Mouse (Mus musculus): Measurements from ENCODE around the gene Nr3c2.
A peak's percentile ranks its signal among the peaks of the same experiment; 100 is the strongest.

Gene Nr3c2

DNA sequence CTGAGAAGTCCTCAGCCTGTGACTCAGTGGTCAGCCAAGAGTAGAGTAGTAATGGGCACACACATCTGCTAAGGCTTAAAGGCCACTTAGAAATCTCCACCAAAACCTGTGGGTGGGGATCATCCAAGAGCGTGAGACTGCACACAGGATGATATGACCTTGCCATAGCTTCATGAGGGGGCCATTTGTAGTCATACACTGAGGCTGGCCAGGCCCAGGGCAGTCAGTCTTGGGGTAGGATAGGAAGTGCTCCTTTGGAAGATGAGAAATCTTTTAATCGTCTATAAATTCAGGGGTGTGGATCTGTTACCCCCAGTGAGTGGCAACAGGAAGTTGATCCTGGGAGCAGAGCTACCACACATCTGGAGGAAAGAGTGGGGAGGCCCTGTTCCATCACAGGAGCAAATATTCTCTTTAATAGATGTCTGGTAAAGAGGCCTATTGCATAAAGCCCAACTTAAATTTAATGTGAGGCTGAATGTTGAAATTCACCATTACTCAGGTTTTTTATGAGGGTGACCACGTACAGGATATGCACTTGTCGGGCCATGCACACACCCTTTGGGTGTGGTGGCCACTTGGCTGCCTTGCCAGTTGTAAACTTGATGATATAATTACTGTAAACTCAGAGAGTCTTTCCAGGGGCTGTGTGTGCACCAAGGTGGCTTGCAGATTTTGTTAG lies 270.7 kb downstream of the Nr3c2 start:
- no peak for DNase-seq (ENCODE audit: low read depth, low spot score)

DNA sequence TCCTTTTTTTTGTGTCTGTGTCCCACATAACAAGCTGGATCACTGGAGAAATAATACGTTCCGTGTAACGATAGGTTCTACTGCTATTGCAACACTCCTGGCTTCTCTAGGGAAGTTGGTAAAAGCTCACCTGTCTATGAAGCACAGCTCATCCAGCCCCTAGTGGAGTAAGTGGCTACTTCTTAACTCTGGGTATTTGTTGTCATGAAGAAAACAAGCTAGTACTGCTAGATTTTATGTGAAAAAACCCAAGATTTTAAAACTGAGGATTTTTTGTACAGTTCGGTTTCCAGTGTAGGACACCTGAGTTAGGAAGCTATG lies 271.2 kb downstream of the Nr3c2 start:
- no peak for DNase-seq (ENCODE audit: low read depth, low spot score)

DNA sequence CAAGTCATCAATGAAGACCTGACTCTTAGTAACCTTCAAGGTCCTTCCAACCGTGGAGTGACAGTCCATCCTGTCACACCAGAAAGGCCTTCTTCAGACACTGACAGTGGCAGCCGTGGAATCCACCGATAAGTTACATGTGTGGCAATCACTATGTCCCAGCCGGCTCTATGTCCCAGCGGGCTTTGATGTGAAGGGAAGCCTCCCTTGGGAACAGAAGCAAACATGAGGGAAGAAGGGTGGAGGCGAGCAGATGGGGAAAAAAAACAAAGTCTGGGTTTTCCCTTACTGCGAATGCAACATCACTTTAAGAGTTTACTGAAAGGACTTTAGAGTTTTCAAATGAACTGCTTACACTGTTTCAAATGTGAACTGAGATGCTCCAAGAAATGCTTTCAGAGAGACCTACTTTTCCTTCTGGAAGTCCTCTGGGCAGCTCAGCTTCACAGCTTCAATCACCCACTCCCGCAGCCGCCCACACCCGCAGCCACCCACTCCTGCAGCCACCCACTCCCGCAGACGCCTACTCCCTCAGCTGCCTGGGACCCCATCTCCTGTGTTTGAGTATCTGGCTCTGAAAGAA lies 273.9 kb downstream of the Nr3c2 start:
- DNase-seq (ENCODE audit: low read depth, low spot score) = no peak

DNA sequence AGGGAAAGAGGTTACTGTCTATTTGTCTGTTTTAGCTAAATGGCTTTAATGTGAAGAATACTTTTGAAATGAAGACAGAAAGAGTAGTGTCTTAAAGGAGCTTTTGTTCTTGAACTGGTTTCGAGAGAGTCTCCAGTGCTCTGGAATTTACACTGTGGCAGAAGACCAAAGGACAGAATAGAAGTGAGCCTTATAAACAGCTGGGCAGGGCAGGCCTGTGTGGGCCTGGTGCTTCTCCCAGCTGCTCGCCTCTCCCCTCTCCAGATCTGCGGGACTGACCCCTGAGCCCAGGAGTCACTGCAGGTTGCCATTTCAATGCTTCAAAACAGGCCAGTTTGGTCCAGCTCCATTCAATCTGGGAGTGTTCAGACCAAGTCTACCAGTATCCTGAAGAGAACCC lies 274.5 kb downstream of the Nr3c2 start:
- DNase-seq (ENCODE audit: low read depth, low spot score) = peak; percentile 5

DNA sequence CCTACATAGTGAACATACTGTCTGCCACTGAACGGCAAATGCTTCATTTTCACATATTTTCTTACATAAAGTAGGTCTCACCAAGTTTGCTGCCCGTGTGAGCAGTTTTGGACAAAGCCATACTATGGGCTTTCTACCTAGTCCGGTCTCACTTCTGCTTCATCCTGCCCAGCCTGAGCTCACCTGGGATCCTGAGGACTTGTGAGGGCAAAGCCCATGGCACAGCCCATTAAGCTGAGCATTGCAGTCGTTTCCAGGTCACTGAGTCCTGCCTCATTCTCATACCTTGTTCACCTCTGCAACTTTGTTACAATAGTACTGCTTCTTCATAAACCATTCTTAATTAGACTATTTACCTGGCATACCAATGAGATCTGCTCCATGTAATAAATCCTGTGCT lies 276.2 kb downstream of the Nr3c2 start:
- no peak for DNase-seq (ENCODE audit: low read depth, low spot score)

DNA sequence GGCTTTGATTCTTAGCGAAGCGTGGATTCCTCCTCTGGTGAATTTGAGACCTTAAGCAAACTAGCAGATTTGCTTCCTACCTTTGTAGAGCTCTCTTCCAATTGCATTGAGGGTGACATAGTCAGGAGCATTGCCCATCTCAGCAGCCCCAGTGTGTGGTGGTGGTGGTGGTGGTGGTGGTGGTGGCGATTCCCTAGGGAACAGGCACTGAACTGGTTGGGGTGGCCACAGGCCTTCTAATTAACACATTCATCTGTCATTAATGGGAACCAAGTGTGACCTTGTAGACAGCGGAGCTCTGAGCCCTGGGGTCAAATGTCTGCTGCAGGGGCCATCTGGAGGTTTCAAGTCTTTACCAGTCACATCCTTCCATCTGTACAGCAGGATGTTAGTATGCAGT lies 277.1 kb downstream of the Nr3c2 start:
- DNase-seq (ENCODE audit: low read depth, low spot score) = no peak

DNA sequence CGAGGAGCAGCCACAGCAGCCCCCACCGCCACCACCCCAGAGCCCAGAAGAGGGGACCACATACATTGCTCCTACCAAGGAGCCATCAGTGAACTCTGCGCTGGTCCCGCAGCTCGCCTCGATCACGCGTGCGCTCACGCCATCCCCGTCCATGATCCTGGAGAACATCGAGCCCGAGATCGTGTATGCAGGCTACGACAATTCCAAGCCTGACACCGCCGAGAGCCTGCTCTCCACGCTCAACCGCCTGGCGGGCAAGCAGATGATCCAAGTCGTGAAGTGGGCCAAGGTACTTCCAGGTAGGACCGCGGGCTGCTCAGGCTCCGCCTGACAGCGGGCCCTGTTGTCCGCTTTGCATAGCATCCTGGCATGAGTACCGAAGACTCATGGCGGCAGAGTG lies 286.6 kb downstream of the Nr3c2 start:
- no peak for DNase-seq (ENCODE audit: low read depth, low spot score)

DNA sequence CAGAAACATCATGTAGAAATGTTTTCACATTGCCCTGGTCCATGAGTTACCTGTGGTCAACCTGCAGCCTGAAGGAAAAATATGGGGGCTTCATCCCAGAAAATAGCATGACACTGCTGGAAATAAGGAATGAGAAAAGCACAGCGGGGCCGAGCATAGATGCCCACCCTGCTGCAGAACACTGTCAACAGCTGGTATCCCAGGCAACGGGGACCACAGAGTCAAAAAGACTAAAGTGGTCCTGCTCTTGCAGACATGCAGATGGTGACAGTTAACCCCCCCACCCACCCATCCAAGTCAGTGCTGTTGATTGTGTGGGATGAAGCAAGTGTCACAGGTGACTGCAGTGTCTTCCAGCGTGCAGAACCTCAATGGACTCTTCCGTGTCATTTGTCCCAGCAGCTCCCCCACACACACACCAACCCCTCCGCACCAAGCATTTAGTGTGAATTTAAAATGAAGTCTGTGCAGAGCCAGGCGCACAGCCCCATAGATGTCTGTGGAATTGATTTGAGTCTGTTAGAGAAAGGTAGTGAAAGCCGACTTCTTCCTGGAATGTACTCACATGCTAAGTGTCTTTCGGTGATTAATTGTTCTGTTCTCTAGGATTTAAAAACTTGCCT lies 287.8 kb downstream of the Nr3c2 start:
- DNase-seq (ENCODE audit: low read depth, low spot score) = no peak

DNA sequence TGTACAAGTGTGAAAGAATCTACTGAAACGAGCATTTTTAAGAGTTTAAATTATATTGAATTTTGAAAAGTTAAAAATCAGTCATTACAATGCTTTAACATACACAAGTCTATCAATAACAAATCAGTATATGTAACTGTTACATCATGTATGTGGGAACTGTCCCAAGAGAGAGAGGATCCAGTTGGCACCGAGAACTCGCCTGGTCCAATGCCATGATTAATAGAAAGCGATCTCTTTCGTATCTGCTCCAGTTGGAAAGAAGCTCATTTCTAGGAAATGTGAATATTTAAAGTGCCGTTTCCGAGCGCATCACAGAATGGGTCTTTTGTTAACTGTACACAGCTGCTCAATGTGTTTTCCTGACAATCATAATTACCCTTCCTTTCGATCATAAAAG lies 288.5 kb downstream of the Nr3c2 start:
- no peak for DNase-seq (ENCODE audit: low read depth, low spot score)

DNA sequence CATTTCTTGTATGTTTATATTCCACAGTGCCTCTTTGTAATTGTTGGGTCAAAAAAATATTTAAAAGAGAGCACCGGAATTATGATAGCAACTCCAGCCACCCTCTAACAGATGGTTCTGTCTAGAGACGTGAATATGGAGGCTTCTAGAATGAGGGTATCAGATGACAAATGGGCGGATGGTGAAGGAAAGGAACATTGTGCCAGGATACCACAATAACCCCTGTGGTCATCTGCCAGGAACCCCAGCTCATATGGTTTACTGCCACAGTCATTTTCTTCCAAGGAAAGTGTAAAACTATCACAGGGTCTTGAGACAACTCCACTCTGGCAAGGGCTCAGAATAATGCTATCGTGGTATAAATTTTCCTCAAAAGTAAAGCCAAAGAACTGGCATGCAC lies 289.1 kb downstream of the Nr3c2 start:
- DNase-seq (ENCODE audit: low read depth, low spot score) = no peak

DNA sequence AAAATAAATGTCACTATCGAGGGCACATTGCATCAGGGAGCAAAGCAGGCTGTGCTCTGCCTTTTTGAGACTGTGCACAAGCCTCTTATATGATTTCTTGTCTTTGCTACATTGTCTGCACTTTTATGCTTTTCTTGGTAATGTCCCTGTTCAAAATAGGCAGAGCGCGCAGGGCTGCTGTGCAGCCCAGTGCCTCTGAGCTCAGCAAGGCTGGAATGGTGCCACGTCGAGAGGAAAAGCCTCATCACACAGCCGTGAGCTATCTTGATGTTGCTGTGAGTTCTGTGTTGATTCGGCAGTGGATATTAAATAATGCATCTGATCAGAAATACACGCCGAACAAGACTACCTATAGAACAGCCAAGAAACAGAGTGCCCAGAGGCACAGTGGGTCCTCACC lies 290.1 kb downstream of the Nr3c2 start:
- peak; percentile 7 for DNase-seq (ENCODE audit: low read depth, low spot score)

DNA sequence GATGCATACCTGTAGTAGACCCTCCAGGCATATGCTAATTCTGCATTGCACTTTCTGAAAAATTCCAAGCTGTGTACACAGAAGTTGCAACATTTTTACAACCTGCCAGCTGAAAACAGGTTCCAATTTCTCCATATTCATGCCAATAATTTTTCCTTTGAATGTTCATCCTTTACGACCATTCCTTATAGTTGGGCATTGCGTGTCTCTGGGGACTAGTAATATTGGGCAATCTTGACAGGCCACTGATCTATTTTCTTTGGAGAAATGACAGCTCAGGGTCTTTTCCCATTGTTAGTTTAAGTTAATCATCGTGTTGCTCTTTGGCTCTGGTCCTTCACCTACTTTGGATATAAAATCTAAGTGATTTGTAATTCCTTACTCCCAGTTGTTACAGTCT lies 291.2 kb downstream of the Nr3c2 start:
- DNase-seq (ENCODE audit: low read depth, low spot score) = no peak

DNA sequence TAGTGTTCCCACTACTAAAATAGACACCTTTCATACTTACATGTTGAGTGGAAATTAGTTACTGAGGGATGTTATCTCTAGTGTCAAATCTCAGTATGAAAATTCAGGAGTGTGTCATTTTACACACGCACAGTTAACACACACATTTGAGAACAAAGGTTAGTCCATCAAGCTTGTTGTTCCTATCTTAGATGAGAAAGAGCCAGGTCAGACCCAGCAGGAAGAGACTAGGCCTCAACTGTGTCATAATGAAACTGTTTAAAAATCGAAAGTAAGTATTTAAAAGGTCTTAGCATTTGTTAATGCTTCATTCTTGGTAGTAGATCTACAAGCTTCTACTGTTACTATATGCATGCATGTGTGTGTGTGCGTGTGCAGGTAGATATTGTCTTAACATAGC lies 310.1 kb downstream of the Nr3c2 start:
- no peak for DNase-seq (ENCODE audit: low read depth, low spot score)

DNA sequence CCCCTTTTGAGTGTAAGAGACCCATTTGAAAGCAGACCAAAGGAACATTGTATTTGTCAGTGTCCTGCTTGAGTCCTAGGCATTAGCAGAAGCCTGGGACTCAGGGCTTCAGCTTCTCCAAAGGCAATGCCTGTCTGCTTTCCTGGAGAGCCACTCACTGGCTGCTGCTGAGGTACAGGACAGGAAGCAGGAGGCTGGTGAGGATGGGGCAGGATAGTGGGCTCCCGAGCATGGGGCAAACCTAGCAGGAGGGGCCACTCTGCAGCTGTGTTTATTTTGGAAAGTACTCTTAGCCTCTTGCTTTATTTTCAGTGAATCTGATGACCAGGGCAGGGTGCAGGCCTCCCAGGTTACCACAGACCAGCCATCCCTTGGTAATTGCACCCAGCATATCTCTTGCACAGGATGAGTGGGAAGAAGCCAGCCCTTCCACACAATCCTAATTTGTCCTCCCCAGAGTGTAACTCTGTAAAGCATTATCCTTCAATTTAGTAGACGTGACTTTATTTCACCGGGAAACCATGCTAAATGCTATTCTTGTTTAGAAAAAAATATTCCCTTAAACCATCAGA lies 314.7 kb downstream of the Nr3c2 start:
- no peak for DNase-seq (ENCODE audit: low read depth, low spot score)

DNA sequence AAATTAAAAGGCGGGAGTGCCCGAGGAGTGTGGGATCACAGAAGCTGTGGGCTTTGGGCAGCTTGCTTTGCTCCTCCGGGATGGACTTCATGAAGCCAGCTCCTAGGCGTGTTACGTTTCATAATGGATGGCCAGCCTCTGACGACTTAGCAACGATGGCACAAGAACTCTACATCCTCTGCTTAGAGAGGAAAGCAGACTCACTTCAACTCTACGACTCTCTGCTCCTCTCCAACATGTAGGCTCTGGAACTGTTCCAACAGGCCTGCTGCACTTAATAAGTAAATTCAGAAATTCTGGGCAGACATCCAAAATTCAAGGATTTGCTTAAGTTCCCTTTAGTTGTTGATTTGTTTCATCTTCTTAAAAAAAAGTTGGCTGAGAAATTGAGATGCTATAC lies 315.4 kb downstream of the Nr3c2 start:
- peak; percentile 25 for DNase-seq (ENCODE audit: low read depth, low spot score)

DNA sequence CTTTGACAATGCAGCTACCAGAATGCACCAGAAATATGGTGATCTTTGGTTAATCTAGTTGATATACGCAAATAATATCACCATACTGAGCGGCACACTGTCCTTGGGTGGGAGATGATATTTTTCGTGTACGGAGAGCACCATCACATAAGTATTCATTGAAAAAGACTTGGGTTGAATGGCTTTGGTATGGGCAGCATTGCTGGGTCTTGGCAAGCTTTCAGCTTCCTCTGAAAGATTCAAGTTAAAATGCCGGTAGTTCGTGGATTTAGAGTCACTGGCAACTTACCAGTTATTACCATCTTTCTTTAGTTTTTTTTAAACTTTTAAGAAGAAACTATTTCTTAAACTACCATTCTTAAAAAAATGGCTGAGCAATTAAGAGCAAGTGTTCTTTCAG lies 315.9 kb downstream of the Nr3c2 start:
- no peak for DNase-seq (ENCODE audit: low read depth, low spot score)

DNA sequence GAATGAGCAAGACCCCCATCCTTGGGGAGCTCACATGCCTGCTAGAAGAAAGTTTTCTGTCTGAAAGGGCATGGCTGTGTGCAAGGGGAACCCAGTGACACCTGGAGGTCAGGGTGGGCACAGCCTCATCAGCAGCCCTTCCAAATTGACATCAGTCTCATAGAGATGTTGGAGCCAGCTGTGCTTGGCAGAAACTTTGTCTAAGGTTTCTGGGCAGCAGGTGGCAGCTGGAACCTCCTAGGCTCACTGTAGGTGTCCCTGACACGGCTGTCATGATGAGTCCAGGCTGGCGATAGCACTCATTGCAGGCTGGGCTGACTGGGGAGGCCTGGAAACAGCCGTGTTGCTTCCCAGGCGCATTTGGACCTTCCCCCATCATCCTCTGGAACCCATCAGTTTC lies 323.9 kb downstream of the Nr3c2 start:
- no peak for DNase-seq (ENCODE audit: low read depth, low spot score)

DNA sequence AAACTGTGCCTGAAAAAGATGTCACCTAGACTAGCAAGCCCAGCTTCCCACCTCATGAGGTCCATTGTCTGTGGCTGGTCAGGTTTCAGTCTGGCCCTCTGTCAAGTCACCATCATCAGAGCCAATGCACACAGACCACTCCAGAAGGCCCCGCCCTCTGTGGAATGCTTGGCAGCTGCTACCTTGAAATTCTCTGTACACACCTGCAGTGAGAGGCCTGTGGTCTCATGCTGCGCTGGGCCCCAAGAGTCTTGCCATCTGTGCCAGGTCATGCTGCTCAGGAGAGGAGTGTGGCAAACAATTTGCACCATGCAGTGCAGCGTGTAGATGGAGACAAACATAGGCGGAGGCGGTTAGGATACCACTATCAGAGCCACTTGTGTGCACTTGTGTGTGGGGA lies 328.5 kb downstream of the Nr3c2 start:
- no peak for DNase-seq (ENCODE audit: low read depth, low spot score)

DNA sequence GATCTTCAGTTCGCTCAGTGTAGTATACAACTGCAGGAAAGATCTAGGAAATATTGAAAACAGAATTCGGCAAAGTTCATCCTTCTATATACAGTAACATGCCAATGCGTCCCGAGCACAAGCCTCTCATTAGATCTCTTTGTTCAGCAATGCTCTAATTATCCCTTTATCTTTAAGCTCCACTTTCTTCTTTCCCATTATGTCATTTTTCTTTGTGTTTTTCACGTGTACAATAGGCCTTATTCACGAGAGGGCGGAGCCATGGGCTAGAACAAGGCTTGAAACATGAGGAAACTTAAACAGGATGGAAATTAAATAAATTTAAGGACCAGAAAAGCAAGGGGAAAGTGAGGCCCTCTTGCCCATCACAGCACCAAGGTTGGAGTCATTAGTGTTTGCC lies 329.4 kb downstream of the Nr3c2 start:
- no peak for DNase-seq (ENCODE audit: low read depth, low spot score)

DNA sequence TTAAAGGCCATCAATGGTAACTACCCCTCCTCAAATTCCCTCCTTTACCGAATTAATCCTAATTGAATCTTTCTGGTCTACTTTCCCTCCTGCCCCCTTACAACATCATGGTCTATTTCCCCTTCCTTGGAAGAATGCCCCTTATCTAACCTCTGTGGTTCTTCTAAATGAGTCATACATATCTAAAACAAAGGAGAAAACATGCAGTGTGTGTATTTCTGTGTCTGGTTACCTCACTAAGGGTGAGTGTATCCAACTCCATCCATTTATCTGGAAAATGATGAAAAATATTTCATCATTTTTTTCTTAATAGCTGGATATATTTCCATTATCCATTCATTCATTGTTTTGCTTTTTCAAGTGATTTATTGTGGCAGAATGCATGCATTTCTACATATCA lies 332.0 kb downstream of the Nr3c2 start:
- no peak for DNase-seq (ENCODE audit: low read depth, low spot score)

DNA sequence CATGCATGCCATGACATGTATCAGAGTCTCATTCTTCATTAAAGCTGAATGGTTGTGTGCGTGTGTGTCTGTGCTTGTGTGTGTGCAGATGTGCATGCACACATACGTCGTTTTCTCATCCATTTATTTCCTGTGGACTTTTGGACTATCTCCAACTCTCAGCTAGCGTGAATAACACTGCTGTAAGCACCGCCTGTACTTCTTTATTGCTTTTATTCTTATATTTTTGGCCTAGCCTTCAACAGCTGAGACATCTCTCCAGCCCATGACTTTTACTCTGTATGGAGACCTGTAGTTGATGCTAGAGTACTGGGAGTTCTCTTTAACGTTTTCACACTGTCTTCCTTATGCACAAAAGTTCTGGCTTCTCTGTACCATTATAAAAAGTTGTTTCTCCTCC lies 332.6 kb downstream of the Nr3c2 start:
- DNase-seq (ENCODE audit: low read depth, low spot score) = no peak

DNA sequence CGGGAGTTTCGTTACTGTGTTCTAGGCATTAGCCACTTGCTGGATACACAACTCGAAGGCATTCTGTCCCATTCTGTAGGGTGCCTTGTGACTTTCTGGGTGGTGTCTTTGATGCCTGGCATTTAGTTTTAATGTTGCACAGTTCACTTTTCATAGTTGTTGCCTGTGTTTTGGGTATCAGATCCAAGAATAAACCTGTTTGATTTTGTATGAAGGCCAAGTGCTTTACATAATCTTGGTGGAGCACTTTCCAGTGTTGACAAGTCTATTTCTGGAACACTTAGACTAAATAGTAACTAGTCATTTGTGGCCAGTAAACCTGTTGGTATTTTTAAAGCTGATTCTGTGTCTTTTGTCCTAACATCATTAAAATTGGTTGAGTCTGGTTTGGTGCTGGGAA lies 333.2 kb downstream of the Nr3c2 start:
- DNase-seq (ENCODE audit: low read depth, low spot score) = no peak

DNA sequence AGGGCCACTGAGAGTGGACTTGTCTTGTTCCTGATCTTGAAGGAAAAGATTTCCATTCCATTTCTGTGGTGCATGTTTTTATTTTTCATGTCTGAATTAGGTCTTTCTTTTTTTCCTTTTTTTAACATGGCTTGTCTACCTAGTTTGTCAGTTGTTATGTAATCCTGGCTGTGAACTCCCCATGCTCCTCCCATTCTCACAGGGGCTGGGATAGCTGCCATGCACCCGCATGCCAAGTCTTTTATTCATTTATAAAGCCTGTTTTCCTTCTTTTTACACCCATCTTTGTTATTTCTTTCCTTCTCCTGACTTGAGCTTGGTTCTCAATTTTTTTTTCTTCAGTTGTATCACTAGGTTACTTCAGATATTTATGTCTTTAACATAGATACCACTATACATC lies 337.5 kb downstream of the Nr3c2 start:
- peak; percentile 36 for DNase-seq (ENCODE audit: low read depth, low spot score)
